Mouse (Mus musculus): ENCODE measurements at regions not wholly inside any gene's neighbourhood (a gene's known extent, or its start where the extent isn't known, plus 50 kb on each side); places are given as distances from the start of the nearest gene placed in this dataset.

- 6% methylated on average over 1 of the region's 1 CpGs for WGBS
- Histone ChIP-seq H3K9ac (no peak overlapping the region), H3K4me2 (no peak overlapping the region), H3K27ac (no peak overlapping the region), H3K4me1 (no peaks in the 10 kb centered on the region), H3K36me3 (no peaks in the 10 kb centered on the region), H3K4me3 (no peak overlapping the region), H3K27me3 (no peaks in the 10 kb centered on the region), H3K9me3 (no peaks in the 10 kb centered on the region)
- no peak for ATAC-seq (ENCODE audit: borderline replicate concordance, extremely low read depth, low FRiP score, low TSS enrichment)
Measured at GRCm38 (mm10) chr4:110128918-110129317, 151.1 kb downstream of the Dmrta2 start.

DNA sequence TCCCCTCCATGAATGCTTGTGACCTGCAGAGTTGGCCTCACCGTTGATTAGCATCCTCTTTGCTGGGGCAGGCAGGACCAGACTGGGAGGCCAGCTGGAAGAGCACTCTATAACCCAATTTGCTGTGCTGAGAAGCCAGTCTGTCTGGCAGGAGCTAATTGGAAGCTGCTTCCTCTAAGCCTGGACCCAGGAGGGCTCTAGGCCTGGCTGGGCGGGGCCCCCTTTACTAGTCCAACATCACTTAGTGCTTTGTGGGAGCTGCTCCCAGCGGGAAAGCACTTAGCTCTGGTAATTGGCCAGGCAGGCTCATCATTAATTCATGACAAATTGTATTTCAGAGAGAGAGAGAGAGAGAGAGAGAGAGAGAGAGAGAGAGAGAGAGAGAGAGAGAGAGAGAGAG lies 151.7 kb downstream of the Dmrta2 start:
- Histone ChIP-seq H3K4me1 (no peaks in the 10 kb centered on the region), H3K4me3 (no peak overlapping the region), H3K36me3 (no peaks in the 10 kb centered on the region), H3K9me3 (no peaks in the 10 kb centered on the region), H3K27ac (no peak overlapping the region), H3K27me3 (no peaks in the 10 kb centered on the region), H3K9ac (no peak overlapping the region), H3K4me2 (no peak overlapping the region)
- ATAC-seq (ENCODE audit: borderline replicate concordance, extremely low read depth, low FRiP score, low TSS enrichment), result no peak
- WGBS, result 65% methylated on average over 3 of the region's 3 CpGs

DNA sequence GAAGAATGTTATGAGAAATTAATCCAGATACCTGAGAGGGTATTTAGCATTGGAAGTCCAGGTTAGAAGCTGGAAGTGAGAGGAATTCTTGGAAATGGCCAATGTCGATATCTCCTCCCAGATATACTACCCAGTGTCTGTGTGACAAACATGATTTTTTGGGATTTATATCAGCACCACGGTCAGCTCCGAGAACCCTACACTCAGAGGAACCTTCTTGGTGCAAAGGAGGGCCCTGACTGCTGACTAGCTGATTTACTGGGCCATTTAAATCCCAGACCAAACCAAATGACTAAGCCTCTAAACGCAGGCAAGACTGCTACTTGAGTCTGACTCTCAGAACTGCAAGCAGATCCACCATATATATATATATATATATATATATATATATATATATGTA lies 154.2 kb downstream of the Dmrta2 start:
- 41% methylated on average over 4 of the region's 4 CpGs for WGBS

GRCm38 (mm10) chr4:110134036-110134435 lies 156.2 kb downstream of the Dmrta2 start:
- no peak overlapping the region for H3K4me2 ChIP-seq
- H3K9ac ChIP-seq, result no peak overlapping the region
- no peak for ATAC-seq (ENCODE audit: borderline replicate concordance, extremely low read depth, low FRiP score, low TSS enrichment)
- no peaks in the 10 kb centered on the region for H3K4me1 ChIP-seq
- no peaks in the 10 kb centered on the region for H3K9me3 ChIP-seq
- WGBS, result 18% methylated on average over 7 of the region's 7 CpGs
- H3K27me3 ChIP-seq, result no peaks in the 10 kb centered on the region
- H3K36me3 ChIP-seq, result no peaks in the 10 kb centered on the region
- H3K27ac ChIP-seq, result no peak overlapping the region
- H3K4me3 ChIP-seq, result no peak overlapping the region

More for the DNA sequence above, 154.2 kb downstream of the Dmrta2 start:
- Histone ChIP-seq H3K4me2 (no peak overlapping the region), H3K36me3 (no peaks in the 10 kb centered on the region), H3K4me1 (no peaks in the 10 kb centered on the region), H3K9ac (no peak overlapping the region), H3K4me3 (no peak overlapping the region), H3K9me3 (no peaks in the 10 kb centered on the region), H3K27ac (no peak overlapping the region), H3K27me3 (no peaks in the 10 kb centered on the region)
- no peak for ATAC-seq (ENCODE audit: borderline replicate concordance, extremely low read depth, low FRiP score, low TSS enrichment)

DNA sequence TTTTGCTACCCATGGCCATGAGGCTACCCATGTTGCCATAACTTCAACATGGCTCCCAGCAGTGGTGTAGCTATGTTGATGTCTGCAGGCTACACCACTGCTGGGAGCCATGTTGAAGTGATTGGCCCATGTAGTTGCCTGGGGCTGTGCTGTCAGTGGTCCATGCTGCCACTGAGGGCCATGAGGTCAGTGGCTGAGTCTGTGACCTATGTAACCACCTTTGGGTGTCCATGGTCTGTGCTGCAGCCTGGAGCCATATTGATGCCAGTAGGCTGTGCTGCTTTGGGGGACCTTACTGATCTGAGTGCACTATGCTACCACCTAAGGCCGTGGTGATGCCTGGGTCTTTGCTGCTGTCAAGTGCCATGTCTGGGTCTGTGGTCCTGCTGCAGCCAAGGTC lies 167.4 kb downstream of the Dmrta2 start:
- WGBS, result 81% methylated on average over 1 of the region's 1 CpGs
- no peak overlapping the region for H3K9ac ChIP-seq
- H3K27ac ChIP-seq, result no peak overlapping the region
- H3K9me3 ChIP-seq, result no peaks in the 10 kb centered on the region
- no peak overlapping the region for H3K4me3 ChIP-seq
- H3K4me1 ChIP-seq, result no peaks in the 10 kb centered on the region
- H3K36me3 ChIP-seq, result no peaks in the 10 kb centered on the region
- ATAC-seq (ENCODE audit: borderline replicate concordance, extremely low read depth, low FRiP score, low TSS enrichment), result no peak; the same call in 1 of the 2 replicates
- no peak overlapping the region for H3K4me2 ChIP-seq
- H3K27me3 ChIP-seq, result no peaks in the 10 kb centered on the region

GRCm38 (mm10) chr4:110152103-110152946 lies 174.5 kb downstream of the Dmrta2 start:
- no peak overlapping the region for H3K27ac ChIP-seq
- no peak overlapping the region for H3K4me3 ChIP-seq
- 23% methylated on average over 15 of the region's 15 CpGs for WGBS
- no peaks in the 10 kb centered on the region for H3K27me3 ChIP-seq
- H3K4me2 ChIP-seq, result no peak overlapping the region
- peaks cover under 1% of the 10 kb centered on the region; the same call in 1 of the 2 replicates for H3K4me1 ChIP-seq
- H3K9me3 ChIP-seq, result no peaks in the 10 kb centered on the region
- H3K9ac ChIP-seq, result no peak overlapping the region
- ATAC-seq (ENCODE audit: borderline replicate concordance, extremely low read depth, low FRiP score, low TSS enrichment), result no peak
- no peaks in the 10 kb centered on the region for H3K36me3 ChIP-seq
